Mouse (Mus musculus) ES-E14 (cell line): ENCODE results near the gene Asgr1.

Experiments
- HCFC1 ChIP-seq: IDR thresholded peaks from 2 replicates; pipeline ENCODE4 v1.6.1; 2012; ENCODE audit warnings: low read length, inconsistent platforms, borderline replicate concordance; ENCODE audit not compliant: insufficient read depth
- MAFK ChIP-seq: IDR thresholded peaks from 2 replicates; pipeline ENCODE4 v1.6.1; 2014; ENCODE audit warnings: mild to moderate bottlenecking, low read depth, low read length, inconsistent platforms; ENCODE audit not compliant: insufficient read depth
- ZC3H11A ChIP-seq: IDR thresholded peaks from 2 replicates; pipeline ENCODE4 v1.6.1; 2012; ENCODE audit warnings: low read depth, mild to moderate bottlenecking, inconsistent platforms, low read length, borderline replicate concordance
- ZNF384 ChIP-seq: IDR thresholded peaks from 2 replicates; pipeline ENCODE4 v1.6.1; 2012; ENCODE audit warnings: low read depth, low read length, inconsistent platforms

DNA sequence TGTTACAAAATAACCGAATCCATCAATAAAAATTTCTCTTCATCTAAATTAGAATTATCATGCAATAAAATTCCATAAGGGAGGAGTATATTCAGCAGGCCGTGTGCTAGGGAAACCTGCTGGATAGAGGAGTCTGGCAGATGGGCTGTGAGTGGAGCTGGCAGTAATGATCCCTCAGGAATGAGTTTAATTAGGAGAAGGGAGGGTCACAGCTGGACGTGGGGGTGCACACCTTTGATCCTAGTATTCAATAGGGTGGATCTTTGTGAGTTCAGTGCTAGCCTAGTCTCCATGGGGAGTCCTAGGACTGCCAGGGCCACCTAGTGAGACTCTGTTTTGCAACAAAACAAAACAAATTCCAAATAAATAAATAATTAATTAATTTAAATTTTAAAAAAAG is 14.4 kb downstream of the Asgr1 start:
- TF ChIP-seq ZNF384, result no peak
- TF ChIP-seq ZC3H11A, result no peak
- TF ChIP-seq MAFK, result no peak
- TF ChIP-seq HCFC1, result no peak
